Mouse (Mus musculus) frontal cortex, postnatal 10 days (tissue): ENCODE measurements around the gene Hist1h2bg.
"Not testable (repeated sequence)": the region's sequence is repeated elsewhere in the genome, so short reads cannot be mapped to it uniquely, and the experiment has no call there.

ENCODE experiments used
- DNase-seq, 2 experiments: peaks; one replicate each; pipeline ENCODE4 v3.0.0; 2022; ENCODE audit warnings: low spot score in 2 of 2, mixed read lengths in 1 of 2

Hist1h2bg gene

DNA sequence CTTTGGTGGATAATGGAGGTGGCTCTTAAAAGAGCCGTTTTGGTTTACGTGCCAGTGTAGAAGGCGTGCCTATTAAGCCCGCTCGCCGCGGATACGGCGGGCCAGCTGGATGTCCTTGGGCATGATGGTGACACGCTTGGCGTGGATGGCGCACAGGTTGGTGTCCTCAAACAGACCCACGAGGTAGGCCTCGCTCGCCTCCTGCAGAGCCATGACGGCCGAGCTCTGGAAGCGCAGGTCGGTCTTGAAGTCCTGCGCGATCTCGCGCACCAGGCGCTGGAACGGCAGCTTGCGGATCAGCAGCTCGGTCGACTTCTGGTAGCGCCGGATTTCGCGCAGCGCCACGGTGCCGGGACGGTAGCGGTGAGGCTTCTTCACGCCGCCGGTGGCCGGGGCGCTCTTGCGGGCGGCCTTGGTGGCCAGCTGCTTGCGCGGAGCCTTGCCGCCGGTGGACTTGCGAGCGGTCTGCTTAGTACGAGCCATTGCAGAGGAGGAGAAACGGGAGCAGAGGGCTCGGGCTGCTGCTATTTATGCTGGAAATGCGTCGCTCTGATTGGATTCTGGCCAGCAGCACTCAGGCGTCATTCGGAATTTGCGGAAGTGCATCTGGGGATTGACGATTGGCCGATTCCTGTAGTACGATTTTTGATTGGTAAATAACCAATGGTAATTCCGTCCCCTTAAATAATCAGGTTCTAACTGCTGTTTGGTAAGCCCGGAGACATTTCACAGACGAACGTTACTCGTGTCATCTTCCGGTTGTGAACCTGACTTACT, 9.1 kb upstream of the Hist1h2bg start, which contains the start of gene Hist1h3e:
Gene Hist1h3e (minus strand): TSS at position 487 of the 777 bp plus-strand sequence.
- peak; percentile 92 to 94 for DNase-seq

DNA sequence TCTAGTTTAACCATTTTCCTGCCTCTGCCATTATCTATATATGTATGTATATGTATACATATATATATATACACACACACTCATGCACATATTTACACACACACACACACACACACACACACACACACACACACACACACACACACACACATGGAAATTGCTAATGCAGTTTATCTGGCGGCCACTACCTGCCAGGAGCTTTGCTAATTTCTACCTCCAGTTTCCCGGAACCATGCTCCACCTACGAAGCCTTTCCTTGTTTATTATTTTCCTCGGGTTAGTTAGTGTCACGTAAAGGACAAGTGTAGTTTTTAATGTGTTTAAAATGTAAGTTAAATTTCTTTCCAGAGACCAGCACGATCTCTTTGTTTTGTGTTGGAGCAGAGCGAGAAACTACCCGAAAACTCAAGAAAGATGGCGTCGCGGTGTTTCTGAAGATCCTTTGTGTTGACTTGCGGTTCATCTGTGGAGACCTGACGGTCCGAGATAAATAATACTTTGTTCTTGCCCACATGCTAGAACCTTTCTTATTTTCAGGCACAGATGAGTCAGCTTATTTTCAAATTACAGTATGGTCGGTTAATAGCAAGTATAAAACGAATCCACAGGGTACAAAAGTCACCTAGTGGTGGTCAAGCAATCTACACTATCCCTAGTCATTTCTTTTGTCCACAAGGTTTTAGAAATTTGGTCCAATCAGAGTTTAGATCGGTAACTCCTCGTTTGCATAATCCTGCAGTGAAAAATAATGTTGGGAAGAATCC, 8.3 kb upstream of the Hist1h2bg start:
- peak in 1 of 2 experiments; percentile 31 for DNase-seq

DNA sequence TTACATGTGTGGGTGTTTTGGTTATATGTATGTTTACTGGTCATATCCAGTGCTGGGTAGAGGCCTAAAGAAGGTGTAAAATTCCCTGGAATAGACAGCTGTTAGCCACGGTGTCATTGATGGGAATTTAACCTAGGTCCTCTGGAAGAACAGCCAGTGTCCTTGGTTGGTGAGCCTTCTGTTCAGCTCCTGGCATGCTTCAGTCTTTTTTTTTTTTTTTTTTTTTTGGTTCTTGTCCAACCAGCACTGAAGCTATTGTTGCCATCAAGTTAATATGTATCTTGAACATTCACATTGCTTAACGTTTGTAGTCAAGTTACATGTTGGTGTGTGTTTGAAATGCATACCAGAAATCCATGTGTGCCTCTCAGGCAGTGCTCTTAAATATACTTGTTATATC, 6.7 kb upstream of the Hist1h2bg start:
- no peak for DNase-seq

DNA sequence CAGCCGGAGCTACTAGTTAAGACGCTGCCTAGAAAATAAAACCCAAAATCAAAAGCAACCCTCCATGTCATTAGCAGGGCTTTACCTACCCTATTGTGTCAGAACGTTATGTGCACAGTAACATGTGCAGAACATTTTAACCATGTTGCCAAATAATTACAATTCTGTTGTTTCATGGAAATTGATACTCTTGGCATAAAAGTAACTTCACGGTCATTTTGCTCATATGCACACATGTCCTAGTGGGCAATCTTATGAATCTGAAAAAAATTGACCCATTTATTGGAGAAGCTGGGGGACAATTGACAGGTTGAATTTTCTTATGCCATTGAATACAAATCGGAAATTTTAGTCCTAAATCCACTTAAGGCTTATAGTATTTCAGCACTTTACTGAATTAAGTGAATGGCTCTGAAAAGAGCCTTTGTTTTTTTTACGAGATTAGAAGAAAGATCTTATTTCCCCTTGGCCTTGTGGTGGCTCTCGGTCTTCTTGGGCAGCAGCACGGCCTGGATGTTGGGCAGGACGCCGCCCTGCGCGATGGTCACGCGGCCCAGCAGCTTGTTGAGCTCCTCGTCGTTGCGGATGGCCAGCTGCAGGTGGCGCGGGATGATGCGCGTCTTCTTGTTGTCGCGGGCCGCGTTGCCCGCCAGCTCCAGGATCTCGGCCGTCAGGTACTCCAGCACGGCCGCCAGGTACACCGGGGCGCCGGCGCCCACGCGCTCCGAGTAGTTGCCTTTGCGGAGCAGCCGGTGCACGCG, 755 bp upstream of the Hist1h2bg start:
- DNase-seq: not testable (repeated sequence)

DNA sequence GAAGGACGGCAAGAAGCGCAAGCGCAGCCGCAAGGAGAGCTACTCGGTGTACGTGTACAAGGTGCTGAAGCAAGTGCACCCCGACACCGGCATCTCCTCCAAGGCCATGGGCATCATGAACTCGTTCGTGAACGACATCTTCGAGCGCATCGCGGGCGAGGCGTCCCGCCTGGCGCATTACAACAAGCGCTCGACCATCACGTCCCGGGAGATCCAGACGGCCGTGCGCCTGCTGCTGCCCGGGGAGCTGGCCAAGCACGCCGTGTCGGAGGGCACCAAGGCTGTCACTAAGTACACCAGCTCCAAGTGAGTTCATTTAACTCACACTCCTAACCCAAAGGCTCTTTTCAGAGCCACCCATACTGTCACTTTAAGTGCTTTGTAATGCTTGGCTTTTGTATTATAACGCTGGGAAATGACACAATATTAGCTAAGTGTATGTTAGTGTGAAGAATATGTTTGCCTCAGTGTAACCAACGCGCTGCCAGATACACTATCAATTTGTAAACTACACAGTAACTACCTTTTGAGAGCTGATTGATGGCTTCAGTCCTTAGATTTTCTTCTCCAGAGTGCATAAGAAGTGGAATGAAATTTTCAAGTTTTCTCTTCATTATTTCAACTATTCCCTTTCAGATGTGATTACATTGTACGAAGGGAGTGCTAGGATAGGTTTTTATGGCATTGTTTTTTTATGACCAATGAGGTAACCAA, 465 bp downstream of the Hist1h2bg start:
- DNase-seq: not testable (repeated sequence)

DNA sequence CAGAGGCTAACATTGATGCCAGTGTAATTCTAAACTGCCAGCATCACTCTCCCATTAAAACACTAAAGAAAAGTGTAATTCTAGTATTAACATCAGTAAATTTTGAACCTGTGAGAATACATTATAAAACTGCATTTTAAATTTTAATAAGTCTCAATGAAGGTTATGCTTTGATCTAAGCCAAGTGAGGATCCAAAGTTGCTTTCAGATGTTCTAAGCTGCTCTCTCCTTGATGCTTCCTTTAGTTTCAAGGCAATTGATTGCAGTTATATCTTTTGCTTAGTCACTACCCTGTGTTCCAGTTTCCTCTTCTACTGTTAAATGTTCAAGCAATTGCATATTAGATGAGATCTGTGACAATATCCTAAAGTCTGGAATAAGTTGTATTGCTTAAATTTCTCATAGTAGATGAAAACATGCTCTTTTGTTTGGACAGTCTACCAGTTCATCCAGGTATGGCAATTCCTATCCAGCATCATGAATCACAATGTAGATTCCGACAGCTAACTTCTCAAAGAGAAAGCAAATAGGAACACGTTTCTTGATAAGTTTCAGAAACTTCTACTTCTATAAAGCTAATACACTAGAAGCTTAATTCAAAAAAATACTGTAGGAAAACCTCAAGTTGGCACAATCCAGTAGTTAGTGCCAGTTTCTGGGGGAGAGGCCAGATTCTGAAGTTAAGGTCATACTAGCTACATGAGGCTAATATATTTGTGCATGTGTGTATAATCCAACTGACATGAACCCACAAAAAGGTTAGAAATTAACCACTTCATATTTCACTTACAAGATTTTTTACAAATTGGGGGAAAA, 1.2 kb downstream of the Hist1h2bg start:
- DNase-seq: no peak

DNA sequence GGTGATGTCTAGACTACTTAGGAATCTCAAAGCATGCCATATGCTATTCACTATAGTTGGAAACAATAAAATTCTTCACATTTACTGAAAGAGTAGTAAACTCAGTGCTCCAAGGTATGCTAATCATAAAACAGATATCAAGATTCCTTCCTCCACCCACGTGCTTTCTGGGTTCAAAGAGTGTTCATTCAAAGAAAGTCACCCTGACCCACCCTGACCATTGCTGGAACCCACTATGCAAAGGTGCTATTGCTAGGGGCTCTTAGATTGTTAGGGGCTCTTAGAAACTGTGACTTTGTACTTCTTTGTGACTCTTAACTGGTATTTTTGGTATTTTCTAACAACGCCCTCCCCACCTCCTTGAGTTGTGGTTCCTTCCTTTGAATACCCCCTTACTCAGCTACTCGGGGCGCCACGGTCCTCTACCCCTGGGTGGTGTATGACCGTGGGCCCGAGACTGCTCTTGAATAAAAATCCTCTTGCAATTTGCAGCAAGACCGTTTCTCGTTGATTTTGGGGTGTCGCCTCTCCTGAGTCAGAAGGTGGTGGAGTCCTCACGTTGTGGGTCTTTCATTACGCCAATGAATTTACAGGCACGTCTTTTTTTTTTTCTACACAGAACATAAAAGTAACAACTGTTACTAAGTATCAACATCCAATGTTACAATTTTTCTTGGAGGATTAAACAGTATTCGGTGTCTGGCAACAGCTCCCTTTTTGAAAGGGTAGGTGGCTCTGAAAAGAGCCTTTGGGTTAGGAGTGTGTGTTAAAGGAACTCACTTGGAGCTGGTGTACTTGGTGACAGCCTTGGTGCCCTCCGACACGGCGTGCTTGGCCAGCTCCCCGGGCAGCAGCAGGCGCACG, 2.1 kb downstream of the Hist1h2bg start:
- not testable (repeated sequence) for DNase-seq

DNA sequence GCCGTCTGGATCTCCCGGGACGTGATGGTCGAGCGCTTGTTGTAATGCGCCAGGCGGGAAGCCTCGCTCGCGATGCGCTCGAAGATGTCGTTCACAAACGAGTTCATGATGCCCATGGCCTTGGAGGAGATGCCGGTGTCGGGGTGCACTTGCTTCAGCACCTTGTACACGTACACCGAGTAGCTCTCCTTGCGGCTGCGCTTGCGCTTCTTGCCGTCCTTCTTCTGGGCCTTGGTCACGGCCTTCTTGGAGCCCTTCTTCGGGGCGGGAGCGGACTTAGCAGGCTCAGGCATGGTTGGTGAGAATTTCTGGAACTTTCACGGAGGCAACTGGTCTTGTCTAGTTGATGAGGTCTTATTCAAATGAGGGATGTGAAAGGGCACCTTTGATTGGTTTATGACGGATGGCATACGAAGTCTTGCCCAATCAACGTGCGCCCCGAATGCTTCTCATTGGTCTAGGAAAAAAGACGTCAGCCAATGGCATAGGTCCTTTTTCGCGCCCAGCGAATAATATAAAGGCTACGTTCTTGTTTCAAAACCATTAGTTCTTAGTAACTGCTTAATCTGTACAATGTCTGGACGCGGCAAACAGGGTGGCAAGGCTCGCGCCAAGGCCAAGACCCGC, 2.8 kb downstream of the Hist1h2bg start, which contains the start of the genes Hist1h2bf and Hist1h2ad:
Gene Hist1h2bf (minus strand): TSS at position 299 of the 627 bp plus-strand sequence.
Gene Hist1h2ad (plus strand): TSS at position 484 of the 627 bp plus-strand sequence.
- peak; percentile 90 to 93 for DNase-seq

DNA sequence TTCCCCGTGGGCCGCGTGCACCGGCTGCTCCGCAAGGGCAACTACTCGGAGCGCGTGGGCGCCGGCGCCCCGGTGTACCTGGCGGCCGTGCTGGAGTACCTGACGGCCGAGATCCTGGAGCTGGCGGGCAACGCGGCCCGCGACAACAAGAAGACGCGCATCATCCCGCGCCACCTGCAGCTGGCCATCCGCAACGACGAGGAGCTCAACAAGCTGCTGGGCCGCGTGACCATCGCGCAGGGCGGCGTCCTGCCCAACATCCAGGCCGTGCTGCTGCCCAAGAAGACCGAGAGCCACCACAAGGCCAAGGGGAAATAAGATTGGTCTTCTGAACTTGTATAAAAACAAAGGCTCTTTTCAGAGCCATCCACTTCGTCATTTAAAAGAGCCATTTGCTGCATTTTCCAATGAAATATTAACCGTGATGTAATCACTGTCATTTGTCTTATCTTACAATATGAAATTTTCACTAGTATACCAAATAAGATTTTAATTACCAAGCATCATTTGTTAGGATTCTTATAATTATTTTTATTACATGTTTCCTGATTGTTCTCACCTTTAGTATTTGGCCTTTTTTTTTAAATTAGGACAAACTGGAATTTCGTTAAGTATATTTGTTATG, 3.5 kb downstream of the Hist1h2bg start:
- not testable (repeated sequence) for DNase-seq

DNA sequence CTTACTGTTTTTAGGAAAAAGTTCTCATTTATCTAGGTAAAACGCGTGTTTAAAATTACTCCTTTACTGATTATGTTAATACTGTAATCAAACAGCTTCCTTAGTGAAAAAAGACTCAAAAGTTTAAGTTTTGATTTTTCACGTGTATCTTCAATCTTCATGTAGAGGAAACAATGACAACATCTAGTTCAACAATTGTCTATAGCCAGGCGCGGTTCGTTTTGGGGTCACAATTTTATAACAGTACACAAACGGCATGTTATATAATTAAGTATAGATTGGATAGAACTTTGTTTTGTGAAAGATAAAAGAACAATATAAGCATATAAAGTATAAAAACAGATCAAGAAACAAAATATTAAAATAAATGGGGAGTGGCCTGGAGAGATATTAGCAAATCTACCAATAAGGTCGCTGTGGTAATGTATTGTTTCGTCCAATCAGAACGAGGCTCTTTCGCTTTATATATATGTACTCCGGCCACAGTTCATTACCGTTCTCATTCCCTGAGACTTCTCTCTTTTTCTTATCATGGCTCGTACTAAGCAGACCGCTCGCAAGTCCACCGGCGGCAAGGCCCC, 4.2 kb downstream of the Hist1h2bg start, which contains the start of gene Hist1h3d:
Gene Hist1h3d (plus strand): TSS at position 493 of the 581 bp plus-strand sequence.
- peak in 1 of 2 experiments; percentile 44 for DNase-seq

DNA sequence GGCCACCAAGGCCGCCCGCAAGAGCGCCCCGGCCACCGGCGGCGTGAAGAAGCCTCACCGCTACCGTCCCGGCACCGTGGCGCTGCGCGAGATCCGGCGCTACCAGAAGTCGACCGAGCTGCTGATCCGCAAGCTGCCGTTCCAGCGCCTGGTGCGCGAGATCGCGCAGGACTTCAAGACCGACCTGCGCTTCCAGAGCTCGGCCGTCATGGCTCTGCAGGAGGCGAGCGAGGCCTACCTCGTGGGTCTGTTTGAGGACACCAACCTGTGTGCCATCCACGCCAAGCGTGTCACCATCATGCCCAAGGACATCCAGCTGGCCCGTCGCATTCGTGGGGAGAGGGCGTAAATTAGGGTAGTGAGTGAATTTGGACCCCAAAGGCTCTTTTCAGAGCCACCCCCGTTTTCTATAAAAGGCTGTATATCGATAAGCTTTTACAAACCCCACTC, 4.7 kb downstream of the Hist1h2bg start:
- DNase-seq: not testable (repeated sequence)

DNA sequence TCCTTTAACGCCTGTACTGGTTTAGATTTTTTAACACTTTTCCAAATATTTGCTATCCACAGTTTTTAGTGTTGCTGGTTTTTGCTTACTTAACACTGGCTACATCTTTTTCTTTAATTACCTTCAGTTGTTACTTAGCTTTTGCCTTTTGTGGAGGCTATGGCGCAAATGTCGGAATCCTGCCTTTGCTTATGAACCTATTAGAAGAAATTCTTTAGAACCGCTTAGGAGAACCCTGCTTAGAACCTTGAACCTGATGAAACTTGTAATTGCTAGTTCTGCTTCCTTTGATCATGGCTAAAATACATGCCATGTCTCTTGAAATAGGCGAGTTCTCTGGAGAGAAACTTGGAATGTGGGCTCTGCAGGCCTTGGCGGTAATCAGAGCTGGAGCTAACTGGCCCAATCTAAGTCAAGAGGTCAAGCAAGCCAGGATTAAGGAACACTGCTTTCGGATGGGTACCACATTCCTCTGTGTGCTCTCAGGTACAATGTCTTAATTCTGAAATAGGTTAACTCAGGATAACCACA, 5.2 kb downstream of the Hist1h2bg start:
- no peak for DNase-seq

DNA sequence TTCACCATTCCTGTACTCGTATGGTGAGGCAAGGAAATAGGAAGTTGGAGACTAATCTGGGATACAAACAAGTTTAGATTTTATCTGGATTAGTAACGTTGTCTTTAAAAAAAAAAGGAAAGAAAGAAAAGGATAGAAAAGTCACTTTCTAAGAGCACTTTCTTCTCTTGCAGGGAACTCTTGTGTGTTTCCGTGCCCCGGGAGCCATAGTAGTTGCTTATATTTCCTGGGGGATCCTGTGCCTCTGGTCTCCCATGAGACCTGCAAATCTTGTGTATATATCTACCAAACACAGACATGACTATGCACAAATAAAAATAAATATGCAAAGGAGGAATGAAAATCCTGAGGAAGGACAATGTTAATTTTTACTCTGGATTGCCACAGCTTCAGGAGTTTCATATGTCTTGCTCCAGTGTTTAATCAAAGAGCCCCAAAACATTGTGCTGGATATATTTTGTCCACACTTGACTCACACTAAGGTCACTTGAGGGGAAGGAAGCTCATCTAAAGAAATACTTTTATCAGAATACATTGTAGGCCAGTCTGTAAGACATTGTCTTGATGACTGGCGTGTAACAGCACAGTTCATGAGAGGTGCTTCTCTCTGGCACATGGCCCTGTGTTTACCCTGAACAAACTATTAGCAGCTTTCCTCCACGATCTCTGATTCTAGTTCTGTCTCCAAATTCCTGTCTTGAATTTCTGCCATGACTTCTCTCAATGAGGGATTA, 5.9 kb downstream of the Hist1h2bg start:
- DNase-seq: no peak

DNA sequence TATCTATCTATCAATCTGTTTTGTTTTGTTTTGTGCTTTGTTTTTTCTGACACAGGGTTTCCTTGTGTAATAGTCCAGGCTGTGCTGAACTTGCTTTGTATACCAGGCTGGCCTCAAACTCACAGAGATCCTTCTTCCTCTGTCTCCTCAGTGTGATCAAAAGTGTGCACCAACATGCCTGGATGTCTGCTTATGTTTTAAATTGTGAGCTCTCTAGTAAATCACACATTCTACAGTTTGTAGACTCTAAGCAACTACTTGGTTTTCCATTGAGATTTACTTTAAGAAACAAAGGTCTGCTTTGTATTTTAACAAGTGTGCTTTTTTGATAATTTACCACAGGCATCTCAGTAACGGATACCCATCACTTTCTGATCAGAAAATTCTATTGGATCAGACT, 6.6 kb downstream of the Hist1h2bg start:
- DNase-seq: no peak

DNA sequence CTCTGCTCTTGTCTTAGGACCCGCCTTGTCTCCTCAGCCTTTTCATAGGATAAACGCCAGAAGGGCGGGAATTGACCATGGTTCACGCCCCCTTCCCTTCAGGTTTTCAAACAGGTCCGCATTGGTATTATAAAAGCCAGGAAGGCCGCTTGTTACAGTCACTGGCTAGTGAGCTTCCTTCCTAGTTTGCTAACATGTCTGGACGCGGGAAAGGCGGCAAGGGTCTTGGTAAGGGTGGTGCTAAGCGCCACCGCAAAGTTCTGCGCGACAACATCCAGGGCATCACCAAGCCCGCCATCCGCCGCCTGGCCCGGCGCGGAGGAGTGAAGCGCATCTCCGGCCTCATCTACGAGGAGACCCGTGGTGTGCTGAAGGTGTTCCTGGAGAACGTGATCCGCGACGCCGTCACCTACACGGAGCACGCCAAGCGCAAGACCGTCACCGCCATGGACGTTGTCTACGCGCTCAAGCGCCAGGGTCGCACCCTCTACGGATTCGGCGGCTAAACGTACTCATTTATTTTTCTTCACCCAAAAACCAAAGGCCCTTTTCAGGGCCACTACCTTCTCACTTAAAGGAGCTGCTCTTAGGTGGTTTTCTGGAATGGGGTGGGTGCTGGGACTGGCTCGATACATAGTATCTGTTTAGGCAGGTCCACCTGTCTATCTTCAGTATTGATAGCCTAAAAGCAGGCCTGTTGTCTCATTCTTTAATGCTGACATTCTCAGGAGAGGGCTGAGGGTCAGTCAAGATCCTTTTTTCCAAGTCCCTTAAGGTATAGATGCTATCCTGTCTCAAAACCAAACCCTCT, 10.4 kb downstream of the Hist1h2bg start, which contains the start of gene Hist1h4d:
Gene Hist1h4d (plus strand): TSS at position 191 of the 811 bp plus-strand sequence.
- DNase-seq: peak; percentile 95 to 97
